Mouse (Mus musculus): ENCODE measurements around the gene Ccl1.

Ccl1 gene

DNA sequence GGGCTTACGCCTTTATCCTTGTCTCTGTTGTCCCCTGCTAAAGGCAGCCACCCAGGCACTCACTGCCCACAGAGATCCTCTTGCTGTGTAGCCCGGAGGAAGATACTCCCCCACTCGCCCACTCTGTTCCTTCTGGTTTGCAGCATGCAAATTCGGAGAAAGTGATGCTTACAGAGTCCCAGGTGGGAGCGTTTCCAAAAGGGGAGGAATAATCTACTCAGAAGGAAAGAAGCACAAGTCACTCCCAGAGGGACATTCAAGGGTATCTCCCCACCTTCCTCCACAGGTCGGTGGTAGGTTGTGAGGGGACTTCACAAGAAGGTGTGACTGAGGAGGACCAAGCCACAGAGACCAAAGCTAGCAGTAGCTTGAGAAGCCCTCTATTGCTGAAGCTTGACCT, 100.3 kb downstream of the Ccl1 start:
- DNase-seq (ENCODE audit: low spot score in 2 of 2): no peak

DNA sequence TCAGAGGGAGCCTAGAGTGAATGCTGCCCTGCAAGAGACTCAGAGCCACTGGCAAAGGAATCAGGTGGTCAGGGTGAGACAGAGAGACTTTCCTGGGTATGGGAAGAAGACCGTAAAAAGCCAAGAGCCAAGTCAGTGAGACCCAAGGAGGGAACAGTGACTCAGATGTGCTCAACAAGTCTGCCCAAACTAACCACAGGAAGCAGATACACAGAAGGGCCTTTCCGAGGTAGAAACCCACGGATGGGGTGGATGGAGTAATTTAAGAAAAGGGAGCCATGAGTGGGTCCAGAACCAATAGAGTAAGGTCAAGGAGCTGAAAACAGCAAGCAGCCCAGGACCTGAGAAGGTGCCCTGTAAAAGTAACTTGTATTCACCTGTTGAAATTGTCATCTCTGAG, 101.8 kb downstream of the Ccl1 start:
- no peak for DNase-seq (ENCODE audit: low spot score in 2 of 2)

DNA sequence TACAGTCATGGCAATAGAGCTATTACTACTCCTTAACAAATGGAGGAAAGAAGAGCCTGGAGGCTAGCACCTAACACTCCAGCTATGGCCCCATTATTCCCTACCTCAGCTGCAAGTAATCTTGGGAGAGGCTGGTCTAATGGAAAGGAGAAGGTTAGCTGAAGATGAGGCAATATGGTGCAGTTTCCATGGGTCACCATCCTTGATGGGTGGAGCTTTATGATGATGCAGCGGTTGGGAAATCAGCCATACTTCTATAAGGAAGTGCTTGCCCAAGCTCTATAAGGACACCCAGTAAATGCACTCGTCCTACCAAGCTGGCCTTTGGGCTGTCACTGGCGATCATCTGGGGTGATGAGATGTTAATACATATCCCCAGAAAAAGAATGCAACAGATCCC, 107.7 kb downstream of the Ccl1 start:
- no peak for DNase-seq (ENCODE audit: low spot score in 2 of 2)

DNA sequence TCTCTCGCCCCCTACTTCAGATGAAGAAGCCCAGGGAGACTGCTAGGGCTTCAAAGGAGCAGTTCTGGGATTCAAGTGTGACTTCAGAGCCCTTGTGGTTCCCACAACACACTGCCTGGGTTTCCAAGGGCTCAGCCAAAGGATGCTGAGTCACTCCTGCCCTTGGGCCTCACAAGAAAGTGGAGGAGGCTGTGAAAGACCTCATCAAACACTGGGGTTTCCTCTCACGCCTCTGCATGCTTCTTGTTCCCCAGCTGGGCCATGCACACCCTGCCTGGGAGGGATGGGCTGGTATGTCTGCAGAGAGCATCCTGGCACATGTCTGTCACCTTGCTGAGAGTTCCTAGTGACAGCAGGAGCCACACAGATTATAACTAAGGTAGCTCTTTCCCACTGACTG, 110.5 kb downstream of the Ccl1 start:
- no peak for DNase-seq (ENCODE audit: low spot score in 2 of 2)

DNA sequence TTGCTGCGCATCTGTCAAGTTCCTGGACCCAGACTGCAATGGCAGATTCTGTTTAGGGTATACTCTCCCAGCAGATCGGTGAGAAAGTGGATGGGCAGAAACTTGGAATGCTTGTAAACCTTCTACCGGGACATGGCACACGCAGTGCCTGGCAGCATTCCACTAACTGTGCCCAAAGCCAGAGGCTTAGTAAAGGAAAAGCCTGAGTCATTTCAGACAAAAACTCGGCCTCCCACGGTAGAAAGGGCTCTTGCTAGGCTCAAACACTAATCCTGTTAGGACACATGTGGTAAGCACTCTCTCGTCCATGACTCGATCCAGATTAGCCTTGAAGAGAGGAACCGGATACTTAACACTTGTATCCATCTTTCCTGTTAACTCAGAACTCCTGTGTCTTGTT, 111.7 kb downstream of the Ccl1 start:
- DNase-seq (ENCODE audit: low spot score in 2 of 2): no peak

DNA sequence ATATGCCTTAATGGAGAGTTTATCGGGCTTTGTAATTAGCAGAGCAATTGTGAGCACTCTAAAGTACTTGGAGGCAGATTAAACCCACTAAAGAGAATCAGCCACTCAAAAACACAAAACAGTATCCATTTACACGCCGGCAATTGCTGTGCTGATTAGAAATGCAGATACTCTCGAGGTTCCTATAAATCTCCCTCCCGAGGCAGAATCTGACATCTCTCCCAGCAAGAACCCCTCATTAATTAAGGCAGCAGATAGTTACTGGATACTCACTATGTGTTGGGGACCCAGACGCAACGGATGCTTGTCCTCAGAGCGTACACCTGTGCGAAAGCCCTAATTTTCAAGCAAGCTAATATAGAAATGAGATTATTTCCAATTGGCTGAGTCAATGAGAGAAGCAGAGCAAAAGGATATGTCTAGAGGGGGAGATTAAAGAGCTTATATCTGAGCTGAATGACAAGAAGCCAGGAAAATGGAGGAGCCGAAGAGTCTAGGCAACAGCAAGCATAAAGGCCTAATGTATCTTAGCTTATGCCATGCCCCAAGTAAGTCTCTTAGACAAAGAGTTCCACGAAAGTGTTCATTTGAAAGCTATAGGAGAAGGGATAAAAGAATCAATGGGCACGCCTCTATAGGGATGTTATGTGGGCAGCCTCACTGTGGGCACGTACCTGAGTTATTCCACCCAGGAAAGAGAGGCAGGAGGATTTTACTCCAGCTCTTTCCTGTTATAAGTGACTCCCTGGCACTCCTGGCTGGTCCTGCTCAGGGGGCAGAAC, 115.5 kb downstream of the Ccl1 start:
- DNase-seq (ENCODE audit: low spot score in 2 of 2): no peak

DNA sequence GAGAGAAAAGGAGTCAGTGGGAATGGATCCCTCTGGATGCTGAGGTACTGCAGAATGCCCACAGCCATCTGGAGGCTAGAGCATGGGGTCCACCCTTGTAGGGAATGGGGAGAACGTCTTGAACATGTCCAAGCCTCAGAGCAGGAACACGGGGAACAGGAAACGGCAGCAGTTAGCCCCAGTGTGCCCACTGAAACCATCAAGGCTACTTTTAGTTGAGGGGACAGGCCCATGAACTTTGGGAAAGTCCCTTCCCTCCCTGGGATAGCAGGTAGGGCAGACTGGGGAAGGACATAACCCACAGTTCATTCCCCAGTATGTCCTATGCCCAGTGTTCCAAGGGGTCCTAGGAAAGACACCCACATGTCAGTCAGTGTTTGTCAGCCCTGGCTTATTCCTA, 119.8 kb downstream of the Ccl1 start:
- no peak for DNase-seq (ENCODE audit: low spot score in 2 of 2)

DNA sequence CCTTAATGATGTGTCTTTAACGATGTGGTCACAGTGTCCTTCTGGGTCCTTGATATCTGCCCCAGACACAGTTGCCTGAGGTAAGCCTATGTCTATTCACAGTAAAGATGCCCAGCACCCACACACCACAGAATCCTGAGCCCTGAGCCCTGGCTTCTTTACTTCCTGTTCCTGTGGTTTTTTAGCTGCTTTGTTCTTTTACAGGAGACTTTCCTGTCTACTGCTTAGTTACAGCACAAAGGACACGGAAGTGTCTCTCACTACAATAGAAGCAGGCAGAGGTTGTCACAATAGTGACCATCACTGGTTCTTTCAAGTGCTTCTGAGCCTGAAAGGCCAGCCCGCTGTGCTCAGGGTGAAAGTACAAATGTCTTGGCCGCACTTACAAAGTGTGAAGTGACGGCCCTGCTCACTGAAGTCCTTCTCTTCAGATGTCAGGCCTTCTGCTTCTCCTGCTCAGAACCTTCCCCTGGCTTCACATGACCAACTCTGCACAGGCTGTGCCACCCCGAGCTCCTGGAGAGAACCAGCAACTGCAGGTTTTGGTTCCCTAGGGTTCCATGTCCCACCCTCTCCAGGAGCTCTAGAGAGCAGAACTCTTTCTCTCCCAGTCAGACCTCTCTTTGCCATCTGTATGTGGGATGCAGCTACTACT, 122.1 kb downstream of the Ccl1 start:
- peak; percentile 13 to 19 for DNase-seq (ENCODE audit: low spot score in 2 of 2)

DNA sequence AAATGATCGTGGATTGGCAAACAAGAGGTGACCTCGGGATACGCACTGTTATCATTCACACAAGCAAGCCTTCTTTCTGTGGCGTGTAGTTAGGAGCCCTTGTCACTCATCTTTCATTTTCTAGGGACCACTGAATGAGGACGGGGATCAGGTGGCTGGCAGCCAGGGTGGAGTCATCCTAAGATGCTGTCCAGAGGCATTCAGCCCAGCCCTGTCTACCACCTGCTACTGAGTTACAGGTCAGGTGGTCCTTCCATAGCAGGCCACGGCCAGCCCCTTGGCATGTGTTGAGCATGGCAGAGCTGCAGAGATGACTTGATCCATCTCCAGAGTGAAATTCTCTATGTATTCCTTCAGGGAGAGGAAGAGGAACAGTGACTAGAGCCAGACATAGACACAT, 123.1 kb downstream of the Ccl1 start:
- DNase-seq (ENCODE audit: low spot score in 2 of 2): no peak

DNA sequence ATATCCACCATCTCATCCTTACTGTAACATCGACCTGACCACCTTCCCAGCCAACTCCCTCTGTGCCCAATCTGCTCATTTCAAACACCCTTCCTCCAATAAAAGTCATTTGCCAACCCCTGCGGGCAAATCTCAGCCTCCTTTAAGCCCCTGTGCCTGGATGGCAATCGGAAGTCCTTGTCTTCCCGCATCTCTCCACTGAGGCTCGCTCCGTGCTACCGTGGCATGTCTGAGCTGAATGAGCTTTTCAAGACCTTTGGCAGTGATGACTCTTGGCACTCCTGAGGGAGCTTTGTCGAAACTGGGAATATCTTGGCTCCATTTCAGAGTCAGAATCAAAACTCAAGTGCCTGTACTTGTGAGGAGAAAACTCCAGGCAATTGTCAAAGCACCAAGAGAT, 124.2 kb downstream of the Ccl1 start:
- DNase-seq (ENCODE audit: low spot score in 2 of 2): no peak

DNA sequence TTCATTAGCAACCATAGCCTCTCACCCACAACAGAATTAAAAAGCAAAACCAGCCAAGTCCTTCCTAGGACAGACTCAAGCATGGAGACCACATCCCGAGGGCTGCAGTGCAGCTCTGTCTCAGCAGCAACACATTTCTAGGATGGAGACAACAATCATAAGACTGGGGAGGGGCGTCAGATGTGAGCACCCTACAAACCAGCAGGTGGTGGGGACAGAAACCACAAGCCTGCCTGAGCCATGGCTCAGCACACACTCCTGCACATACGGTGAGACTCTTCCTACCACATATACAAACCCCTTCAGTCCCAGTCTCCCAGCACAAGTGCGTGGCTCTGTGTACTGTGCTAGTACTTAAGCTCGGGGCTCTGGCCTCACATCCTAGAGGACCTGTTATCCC, 127.3 kb downstream of the Ccl1 start:
- DNase-seq (ENCODE audit: low spot score in 2 of 2): no peak

DNA sequence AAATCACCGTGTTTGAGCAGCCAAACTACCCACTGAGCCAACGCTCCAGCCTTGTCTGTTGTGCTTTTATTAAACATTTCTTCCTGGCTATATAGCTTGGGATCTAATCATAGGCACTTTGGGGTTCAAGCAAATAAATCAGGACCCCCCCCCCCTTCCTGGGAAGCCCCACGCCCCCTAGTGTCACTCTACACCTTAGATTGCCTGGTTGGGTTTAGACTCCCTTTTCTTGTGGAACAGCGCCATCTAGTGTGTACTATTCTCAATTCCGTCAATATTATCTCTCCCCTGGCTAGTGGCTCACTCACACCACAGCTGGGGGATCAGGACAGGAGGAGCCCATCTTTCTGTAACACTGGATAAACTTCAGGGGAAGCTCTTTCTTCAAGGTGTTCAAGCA, 127.8 kb downstream of the Ccl1 start:
- peak in 1 of 2 experiments; percentile 13 for DNase-seq (ENCODE audit: low spot score in 2 of 2)

DNA sequence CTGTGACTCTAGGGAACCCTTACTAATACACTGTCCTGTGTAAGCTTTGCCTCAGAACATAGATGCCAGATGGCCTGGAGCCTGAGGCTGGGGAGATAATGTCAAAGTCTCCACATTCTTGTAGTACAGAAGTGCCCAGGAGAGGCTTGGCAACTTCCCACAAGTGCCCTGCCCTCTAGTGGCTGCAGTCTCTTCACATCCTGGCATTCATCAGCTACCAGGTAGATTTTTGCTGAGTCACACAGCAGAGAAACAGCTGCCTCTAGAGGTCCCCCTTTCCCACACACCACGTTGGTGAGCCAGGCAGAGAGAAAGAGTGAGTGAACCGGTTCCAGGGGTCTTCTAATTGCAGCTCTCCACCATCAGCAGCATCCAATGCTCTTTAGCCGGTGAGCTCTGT, 130.7 kb downstream of the Ccl1 start:
- DNase-seq (ENCODE audit: low spot score in 2 of 2): peak; percentile 29 to 36

DNA sequence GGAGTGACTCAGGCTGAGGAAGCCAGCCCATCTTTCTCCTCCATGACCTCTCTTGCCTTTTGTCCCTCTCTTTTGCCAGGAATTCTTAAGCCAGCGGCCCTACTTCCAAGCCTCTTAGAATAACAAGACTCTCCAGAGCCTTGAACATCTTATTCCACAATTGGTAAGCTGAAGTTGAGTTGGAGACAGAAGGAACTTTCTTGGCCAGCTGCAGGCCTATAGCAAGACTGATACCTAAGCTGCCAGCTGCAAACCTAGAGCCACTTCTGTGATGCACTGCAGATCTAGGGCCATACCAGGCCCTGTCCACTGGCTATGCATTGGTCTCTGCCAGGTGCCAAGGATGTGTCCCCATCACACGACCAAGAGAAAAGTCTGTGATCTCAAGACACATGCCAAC, 132.0 kb downstream of the Ccl1 start:
- DNase-seq (ENCODE audit: low spot score in 2 of 2): no peak

DNA sequence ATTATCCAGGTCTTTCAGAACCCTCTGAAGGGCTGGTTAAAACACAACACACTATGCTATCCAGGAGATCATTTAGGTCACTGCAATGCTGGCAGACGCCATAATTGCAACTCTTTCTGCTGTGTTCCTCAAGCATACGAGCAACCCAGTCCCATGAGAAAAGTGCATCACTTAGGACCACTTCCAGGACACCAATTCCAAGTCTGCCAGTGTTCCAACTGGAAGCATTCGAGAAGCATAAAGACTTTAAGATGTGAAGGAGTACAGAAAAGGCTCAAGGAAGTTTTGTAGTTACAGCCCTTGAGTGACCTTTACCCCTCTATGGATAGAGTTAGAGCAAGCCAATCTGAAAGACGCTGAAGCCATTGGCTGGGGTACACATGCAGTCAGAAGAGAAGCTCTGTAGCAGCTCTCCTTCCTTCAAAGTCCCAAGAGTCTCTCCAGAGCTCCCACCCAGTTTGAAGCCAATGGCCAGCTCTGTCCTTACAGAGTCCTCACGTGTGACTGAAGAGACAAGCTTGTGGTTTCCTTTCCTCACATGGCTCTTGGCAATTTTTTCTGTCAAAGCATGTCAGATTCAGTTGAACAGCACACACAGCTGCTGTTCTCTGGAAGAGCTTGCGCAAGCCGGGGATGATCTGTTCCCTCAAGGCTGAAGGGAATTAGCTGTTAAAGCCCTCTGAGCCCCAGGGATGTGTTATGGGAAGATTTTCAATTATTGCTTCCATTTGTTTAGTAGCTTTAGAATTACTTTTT, 134.0 kb downstream of the Ccl1 start:
- DNase-seq (ENCODE audit: low spot score in 2 of 2): no peak

DNA sequence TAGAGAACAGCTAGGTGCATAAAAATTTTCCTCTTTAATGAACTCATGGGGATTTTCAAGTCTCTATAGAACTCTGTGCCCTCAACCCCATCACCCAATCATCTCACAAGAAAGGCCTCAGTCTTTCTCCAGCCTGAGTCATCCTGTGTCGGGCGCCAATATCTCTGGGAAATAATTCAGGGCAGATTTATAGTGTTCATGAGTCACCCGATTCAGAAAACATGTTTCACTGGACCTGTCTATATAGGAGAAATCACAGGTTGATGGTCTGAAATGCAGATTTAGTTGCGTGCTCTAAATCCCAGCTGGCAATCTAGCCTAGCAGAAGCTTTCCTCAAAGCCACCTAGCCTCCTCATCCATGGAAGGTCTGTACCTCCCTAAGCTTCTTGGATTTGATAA, 136.0 kb downstream of the Ccl1 start:
- DNase-seq (ENCODE audit: low spot score in 2 of 2): no peak

DNA sequence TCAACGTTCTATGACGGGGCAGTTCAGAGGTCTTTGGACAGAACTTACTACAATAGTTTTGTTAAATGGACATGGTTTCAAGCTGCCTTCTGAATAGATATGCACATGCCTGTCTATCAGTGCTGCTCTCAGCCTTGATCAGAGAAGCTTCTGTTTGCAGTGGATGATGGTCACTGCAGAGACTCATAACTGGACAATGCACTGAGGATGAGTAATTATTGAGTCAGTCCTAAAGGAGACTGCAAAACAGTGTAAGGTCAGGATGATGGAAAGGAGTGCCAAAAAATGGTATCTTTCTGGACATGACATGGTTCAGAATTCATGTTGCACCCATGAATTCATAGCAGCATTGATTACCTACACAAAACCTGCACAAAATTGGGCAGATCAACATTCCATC, 137.2 kb downstream of the Ccl1 start:
- no peak for DNase-seq (ENCODE audit: low spot score in 2 of 2)

DNA sequence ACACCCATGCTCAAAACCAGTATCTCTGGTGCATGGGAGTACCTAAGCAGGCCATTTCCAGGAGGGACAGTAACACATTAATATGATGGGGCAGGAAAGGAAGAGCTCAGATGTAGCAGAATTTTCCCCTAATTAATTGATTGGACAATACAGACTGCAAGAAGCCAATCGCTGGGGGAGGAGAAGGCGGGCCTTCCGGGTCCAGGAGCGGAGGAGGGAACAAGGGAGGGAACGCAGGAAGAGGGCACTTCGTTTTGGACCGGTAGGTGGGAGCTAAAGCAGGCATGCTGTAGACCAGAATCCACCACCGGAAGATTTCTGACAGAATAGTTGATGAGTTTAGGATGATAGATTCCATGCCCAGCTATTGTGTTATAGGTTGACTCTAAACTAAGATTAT, 142.2 kb downstream of the Ccl1 start:
- DNase-seq (ENCODE audit: low spot score in 2 of 2): no peak

DNA sequence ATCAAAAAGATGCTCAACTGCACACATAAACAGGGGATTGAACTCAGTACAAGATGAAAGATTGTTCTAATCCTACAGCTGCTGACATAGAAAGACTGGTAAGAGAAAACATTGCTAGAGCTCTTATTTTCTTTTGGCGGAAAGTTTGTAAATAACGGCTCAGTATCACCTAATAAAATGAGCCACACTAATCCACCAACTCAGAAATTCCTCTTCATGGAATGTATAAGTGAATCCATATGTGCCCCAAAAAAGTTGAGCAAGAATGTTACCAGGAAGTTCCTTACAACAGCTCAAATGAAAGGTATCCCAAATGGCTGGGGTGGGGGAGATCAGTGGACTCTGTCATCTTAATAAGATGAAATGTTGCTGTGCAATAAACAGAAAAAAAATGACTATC, 146.4 kb downstream of the Ccl1 start:
- DNase-seq (ENCODE audit: low spot score in 2 of 2): no peak

DNA sequence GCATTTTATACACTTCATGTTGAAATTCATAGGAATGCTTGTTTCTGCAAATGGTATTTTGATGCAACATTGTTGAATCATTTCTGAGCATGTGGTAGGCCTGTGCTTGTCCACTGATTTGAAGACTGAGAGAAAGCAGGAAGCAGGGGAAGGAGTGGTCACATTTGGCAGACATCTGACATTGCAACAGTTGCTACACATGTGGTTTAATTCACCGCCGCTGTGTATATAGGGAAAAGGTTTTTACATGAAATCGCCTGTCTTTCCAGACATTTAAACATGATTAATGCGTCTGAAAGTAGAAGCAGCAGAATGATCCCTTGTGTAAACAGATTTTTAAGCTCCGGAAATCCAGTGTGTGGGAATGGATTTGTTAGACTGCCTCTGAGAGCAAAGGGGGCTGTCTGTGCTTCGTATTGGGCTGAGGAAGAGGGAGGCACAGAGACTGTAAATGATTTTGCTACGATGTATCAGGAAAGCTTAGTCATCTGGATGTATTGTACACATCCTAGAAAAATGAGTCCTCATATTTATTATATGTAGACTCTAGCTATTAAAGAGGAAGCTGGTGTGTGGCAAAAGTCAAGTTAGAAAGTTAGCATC, 165.9 kb downstream of the Ccl1 start:
- DNase-seq (ENCODE audit: low spot score in 2 of 2): no peak

DNA sequence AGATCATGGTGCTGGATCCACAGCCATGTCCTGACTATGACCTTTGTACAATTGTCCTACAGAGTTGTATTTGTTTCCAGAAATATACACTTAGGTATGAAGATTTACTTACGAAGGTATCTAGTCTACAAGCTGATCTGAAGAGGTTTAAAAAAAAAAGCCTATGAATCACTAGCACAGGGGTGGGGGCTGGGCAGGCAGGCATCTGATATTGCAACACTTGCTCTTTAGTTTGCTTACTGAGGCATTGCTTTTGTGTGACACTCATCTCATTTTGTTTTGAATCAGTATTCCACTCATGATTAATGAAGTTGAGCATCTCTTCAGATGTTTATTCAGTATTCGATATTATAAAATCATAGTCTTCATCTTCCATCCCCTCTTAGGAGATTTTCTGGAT, 169.3 kb downstream of the Ccl1 start:
- DNase-seq (ENCODE audit: low spot score in 2 of 2): no peak

DNA sequence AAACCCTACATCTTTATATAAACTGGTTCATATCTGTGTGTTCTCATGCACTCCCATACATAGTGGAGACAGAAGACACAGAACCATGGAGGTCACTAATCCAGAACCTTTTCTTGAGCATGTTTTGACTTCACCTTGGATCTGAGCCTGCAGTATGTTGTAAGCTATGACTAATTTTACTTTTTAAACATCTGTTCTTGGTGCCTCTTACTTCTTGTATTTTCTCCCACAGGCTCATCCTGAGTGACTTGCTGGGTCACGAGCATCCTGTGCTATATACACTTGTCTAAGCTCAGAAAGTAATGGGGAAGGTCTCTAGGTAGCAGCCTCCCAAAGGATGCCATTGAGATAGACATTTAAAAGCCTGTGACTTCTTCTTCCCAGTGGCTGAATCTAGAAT, 172.5 kb downstream of the Ccl1 start:
- no peak for DNase-seq (ENCODE audit: low spot score in 2 of 2)

All from spleen, postnatal 36 days (tissue).